Mouse (Mus musculus) right cerebral cortex, postnatal 10 days (tissue): ENCODE data around the gene Nfix.
A peak's percentile ranks its signal among the peaks of the same experiment; 100 is the strongest.

Experiments used
- DNase-seq, 2 experiments: peaks; one replicate each; pipeline ENCODE4 v3.0.0; 2021; ENCODE audit warnings: low spot score in 2 of 2

Gene Nfix

DNA sequence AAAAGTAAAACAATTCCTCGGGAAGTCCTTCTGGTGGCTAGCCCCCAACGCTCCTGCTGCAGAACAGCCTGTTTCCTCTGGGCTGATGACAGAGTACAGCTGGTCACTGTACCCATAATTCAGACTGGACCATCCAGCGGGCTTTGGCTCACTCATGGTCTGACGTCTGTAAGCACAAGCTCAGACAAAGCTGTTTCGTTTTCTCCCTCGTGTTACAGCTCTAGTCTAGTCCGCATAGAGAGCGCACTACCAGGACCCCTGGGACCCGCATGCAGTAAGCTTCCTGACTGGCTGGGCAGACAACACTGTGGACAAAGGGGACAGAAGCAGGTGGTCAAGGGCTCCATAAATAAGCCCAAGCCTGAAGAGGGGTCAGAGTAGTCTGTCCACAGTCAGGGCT lies 33.7 kb downstream of the Nfix start:
- DNase-seq: no peak

DNA sequence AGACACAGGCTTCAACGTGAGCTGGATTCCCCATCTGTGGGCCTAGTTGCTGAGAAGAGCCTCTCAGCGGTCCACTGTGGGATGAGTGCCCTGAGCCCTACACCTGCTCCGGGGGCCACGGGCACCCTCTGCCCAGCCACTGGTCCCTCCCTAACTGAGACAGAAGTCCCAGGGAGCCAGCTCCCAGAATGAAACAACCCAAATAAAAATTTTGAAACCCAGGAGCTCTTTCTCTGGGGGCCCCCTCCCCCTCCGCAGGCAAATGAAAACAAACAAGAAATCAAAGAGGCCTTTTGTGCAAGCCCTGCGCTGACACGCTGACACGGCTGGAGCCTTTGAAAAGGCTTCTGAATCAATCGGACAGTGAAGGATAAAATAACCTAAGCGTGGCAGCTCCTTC lies 34.5 kb downstream of the Nfix start:
- no peak for DNase-seq

DNA sequence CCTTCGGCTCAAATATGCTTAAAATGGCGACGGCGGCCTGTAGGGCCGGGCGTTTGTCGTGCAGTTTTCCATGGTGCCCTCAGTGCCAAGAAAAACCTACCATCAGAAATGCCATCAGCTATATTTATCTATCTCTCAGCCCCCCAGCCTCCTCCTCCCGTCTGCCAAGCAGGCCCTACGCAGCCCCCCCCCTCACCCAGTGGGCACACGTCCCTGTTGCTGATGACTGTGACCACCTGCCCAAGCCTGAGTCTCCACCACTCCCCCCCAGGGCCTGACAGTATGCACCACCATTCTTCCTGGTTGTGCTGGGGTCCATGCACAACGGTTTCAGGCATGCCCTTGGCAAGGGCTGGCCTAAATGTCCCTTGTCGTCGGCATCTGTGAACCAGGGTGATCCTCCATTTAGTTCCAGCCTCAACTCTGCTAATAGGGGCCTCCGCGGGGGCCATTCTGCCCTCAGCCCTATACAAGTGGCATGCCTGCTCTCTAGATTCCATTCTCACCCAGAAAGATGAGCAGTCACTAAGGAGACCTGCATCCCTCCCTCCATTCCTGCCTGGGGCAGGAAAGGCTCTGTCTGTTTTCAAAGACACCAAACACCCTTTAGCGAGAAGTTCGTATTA lies 35.2 kb downstream of the Nfix start:
- DNase-seq: peak; percentile 73 to 74

DNA sequence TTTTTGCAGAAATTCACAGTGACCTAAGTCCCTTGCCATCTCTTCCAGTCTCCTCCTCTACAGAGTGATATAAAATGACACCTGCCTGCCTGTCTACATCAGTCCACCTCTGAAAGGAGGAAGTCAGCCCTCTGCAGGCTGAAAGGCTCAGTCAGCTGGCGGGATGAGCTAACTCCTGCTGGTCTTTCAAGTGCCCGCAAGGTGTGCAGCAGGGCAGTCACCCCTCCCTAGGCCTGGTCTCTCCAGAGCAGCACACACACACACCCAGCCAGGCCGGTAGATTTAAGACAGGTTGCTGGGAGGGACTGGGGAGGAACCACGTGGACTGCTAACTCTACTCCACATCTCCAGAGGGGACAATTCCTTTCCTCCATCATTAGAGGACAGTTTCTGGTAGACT lies 36.0 kb downstream of the Nfix start:
- no peak for DNase-seq

DNA sequence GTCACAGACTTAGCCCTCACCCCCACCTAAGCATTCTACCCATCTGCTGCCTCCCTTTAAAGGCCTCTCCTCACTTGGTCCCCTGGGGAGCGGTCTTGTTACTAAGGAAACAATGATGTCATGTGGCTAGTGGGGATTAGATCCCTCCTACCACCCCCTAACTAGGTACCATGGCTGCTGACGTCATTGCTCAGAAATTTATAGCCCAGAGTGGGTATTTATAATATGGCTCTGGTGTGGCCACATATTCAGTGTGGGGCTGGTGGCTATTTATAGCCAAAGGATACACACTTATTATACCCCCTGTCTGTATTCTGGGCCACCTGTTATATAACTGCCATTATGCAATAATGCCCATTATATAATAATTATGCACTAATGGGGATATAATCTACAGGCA lies 39.2 kb downstream of the Nfix start:
- DNase-seq: peak in 1 of 2 experiments; percentile 77

DNA sequence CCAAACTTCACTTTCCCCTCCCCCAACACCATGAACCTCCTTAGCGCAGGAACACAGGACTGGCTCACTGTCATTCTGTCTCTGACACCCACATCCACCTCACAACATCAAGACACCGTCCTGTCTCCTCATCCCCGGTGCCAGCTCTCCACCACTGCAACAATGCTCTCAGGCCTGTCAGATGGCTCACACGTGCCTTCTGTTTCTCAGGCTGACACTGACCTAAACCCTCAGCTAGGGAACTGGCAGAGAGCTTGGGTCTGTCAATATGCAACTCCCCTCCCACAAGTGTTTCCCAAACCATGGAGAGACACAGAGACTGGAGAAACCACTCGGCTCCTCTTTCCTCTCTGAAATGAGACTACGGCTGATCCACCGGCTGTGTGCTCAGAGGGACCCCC lies 39.7 kb downstream of the Nfix start:
- no peak for DNase-seq

DNA sequence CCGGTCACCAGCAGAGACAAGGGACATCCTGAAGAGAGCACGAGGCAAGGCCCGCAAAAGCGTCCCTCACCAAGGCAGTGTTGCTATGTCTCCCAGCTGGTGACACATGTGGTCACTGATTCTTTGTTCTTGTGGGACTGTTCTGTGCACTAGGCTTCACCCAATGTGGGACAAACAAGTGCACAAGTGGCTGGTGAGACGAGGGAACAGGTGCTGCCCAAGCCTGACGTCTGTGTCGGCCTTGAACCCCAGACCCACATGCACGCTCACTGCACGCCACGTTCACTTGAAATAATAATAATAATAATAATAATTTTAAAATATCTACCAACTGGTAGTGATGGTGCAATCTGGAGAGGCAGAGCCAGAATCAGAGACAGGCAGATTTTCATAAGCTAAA lies 40.4 kb downstream of the Nfix start:
- DNase-seq: no peak

DNA sequence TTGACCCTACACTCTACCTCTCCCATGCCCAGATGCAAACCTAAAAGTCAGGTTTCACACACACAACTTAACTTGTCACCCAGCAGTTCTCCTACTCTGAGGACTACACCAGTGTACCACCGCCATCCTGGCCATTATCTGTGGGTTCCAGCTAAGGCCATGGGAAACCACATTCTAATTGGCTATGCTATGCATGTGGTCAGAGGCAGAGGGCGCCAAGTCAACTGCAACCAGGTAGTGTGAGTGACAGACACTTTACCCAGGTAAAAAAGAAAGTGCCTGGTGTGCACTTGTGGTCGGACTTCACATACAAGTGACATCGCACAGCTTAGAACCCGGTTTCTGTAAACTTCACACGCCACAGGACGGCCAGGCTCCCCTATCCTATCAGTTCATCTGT lies 41.0 kb downstream of the Nfix start:
- no peak for DNase-seq

DNA sequence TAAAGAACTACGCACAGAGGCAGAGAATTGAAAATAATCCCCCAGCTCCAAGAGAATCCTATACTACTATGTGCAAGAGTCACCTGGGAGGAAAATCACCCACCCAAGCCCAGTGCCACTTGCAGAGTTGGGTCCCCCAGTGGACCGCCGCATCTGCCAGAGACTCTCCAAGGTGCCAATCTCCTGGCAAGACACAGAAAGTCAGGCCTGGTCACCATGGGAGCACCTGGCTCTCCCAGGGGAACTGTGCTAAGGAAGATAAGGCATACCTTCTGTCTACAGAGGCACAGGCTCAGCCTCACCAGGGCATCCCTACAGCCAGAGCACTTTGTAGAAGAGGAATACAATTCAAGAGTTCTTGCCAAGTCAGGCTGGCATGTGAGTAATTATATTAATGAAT lies 41.8 kb downstream of the Nfix start:
- no peak for DNase-seq

DNA sequence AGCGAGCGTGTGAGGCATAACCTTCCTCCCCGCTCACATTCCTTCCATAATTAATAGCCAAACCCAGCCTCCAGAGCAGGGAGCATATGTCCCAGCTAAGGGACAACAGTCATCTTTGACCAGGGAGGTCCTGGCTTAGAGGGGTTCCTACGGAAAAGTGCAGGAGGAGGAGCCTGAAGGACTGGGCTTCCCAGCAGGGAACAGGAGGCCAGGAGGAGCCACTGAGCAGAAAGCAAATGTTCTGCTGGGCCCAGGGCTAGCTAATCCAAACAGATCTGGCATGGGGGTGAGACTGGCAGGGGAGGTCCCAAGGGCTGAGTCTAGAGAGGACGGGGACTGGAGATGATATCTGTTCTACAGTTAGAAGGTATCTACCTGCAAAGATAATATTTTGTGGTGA lies 42.6 kb downstream of the Nfix start:
- DNase-seq: no peak

DNA sequence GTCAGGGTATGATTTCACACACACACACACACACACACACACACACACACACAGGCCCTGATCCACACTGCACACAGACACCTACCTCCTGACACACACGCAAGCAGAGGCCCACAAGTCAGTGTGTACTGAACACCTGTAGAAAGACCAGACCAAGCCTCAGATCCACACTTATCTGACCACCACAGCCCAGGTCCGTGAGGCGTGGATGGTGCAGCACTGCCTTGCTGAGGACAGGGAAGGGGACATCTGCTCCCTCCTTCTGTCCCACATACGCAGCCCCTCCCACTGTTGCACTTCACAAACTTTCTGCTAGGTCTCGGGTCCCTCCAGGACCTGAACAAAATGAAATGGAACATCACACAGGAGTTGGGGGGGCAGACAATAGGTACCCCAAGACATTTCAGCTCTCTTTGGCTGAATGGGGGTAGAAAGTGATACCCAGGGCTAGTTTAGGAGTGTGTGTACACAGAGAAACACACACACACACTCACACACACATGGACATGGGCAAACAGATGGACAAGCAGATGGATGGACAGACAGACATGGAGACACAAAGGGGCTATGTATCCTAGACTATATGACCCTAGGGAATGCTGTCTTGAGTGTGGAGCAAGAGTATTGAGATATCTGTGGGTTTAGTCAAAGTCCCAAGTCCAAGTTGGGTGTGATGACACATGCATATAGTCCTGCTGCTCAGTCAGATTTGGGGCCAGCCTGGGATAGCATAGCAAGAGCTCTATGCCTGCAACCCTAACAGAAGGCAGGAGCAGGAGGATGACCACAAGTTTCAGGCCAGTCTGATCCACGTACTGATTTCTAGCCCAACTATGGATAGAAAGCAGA lies 47.2 kb downstream of the Nfix start:
- DNase-seq: no peak

DNA sequence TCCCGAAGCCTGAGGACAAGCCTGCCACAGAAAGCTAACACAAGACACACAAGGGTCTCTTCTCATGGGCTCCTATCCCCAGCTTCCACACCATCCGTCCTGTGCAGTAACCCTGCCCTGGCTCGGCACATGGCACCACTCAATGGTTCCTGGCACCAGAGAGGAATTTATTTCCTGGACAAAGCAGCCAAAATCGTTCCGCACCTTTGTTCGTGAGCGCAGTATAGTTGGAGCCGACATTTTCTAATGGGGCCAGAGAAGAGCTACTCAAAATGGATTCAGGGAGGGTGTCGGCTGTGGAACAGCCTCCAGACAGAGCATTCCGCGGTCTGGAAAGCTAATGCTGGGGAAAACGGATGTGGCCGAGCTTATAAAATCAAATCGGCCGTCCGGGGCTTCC lies 50.6 kb downstream of the Nfix start:
- no peak for DNase-seq

DNA sequence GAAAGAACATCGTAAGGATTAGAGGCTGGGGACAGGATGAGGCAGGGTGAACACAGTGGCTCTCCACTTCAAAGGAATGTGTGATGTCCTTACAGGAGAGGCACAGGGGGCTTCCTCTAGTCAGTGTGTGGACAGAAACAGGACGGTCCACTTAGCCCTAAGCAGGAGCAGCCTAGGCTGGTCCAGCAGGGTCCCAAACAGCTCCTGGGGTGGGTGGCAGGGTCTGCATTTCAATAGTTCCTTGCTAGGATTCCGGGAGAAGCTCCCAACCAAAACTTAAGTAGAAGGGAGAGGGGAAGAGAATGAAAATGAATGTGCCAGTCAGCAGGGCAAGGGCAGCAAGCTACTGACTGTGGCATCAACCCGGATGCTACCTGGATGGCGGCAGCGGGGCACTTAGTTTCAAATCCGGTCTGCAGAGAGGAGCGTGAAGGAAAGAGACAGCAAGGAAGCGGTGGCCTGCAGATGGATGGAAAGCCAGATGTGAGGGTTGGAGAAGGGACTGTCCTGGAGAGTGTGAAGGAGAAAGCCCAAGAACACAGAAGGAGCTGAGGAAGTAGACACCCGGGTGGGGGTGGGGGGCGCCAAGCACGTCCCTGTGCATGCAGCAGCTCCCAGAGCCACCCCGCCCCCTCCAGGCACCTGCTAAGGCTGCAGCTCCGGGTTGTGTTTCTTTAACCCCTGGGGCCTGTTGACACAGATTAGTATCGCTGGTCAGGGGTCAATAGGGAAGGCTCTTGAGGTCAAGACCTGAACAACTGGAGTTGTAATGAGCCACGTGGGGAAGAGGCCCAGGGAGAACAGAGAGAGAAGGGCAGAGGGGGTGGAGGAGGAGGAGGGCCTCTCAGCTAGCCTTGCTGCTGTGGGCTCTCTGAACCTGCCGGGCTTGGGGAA lies 54.9 kb downstream of the Nfix start:
- DNase-seq: no peak

DNA sequence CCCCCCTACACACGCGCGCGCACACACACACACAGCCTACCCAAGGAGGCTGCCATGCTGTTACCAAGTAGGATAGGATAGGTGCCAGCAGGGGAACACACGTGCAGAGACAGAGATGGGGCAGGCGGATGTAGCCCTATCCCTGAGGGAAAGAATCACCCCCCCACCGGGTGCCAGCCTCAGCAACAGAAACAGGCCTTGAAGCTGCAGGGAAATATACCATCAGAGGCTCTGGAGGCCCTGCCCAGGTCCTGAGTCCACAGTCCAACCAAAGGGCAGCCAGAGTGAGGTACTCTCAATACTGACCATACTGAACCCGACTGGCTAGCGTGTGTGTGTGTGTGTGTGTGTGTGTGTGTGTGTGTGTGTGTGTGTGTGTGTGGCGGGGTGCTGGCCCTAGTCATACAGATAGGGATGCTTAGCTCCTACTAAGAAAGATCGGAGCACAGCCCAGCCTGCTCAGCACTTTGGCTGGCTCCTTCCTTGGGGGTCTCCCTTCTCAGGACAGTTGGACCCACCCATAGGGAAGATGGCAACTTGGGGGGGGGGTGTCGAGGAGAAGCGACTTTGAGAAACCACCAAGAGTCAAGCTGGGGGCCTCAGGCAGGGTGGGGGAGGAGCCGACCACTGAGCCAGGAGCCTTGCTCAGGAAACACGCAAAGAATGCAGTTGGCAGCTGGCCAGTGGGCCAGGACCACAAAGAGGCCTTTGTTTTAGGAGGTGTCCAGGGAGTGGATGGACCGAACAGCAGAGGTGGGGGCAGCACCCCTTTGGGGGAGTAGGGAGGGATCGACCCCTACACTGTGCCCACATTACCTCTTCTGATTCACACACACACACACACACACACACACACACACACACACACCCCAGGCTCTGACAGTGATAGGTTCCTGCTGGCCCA lies 56.4 kb downstream of the Nfix start:
- DNase-seq: peak; percentile 82

DNA sequence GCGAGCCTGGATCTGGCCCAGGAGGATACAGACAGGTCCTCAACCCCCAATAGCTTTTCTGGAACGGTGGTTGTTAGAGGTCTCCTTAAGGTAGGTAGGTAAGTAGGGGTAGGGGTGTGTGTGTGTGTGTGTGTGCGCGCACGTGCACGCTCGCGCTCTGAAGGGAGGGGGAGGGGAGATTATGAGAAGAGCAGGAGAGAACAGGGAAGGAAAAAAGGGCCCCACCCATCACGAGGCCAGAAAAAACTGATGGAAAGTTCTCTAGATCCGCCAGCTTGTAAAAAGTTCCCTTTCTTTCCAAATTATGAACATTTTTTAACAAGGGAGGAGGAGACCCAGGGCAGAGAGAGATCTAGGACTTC lies 57.1 kb downstream of the Nfix start:
- DNase-seq: no peak

DNA sequence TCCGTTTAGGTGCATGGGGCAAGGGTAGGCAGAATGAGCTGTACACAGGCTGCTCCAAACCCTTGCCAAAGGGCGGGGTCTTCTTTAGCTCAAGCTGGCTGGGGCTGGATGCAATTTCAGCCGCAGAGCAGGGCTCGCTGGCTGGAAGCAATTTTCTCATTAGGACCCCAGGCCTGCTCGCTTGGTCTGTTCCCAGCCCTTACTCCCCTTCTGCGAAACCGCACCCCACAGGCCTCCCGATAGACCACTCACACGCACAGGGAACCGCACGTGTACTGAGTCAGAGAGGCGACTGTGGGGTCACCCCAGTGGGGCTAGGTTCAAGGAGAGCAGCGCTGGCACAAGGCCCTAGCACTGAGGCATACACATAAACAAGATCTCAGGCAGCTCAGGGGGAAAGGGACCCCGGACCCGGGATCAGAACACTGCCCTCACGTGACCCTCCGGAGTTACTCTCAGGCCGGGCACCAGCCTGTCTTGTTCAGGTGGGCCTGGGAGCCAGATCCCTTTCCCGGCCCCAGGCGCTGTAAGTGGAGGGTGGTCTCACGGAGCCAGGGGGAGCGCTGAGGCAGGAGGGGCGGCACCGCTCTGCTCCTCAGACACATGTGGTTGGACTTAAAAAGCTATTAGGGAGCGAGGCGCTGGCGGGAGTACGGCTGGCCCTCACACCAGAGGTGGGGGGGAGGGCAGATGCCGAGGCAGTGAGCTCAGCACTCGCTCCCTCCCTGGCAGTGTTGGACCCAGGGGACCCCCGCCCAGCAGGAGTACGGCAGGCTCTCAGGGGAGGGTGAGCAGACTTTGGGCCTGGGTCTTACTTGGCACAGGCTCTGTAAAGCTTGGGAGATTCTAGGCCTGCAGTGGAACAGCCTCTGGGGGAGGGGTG lies 57.7 kb downstream of the Nfix start:
- no peak for DNase-seq

DNA sequence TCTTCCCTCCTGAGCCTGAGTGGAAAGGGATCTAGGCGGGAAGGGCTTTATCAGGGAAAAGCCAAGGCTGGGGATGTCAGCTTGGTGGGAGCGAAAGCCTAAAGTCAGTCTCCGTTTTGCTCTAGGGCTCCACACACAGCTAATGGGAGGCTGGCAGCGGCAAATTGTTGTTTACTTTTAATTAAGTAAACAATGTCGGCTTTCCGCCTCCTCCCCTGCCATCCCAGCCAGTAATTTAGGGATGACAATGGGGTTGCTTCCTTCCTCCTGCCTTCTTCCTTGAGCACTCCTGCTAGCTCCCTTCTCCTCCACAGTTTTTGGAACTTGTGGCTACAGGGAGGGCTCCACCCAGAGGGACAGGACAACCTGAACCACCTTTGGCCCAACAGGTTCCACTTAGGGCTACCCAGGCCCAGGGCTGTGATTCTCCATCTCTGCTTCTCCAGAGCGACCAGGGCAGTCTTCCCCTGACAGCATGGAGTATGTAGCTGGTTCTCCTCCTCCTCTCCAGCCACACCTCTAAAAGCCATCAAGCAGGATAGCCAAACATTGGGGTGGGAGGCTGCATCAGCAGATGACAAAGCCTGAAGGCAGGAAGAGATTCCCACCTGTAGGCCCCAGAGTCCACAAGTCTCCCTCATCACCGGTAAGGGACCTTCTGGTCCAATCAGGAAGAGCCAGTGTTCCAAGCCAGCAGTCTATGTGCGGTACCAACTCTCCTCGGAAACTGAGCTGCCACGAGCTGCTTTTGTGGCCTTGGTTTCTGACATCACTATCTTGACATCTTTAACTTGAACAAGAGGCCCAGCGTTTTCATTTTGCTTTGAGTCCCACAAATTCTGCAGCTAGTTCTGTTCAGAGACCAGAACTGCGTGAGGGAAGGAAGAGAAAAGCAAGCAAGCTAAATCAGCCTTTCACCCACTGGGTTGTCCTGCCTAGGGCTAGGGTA lies 59.0 kb downstream of the Nfix start:
- no peak for DNase-seq

DNA sequence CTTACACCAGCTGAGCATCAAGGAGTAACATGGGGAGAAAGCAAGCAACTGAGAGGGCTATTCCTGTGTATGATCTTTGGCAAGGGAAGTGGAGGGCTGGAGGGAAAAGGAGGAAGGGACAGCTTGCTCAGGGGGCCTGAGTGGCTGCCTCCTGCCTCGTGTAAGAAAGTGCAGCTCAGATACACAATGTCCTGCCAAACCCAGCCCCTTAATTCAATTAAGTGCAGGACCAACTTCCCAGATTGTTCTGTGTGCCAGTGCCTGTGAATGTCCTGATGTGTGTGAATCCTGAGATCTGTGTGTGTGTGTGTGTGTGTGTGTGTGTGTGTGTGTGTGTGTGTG lies 60.8 kb downstream of the Nfix start:
- no peak for DNase-seq

DNA sequence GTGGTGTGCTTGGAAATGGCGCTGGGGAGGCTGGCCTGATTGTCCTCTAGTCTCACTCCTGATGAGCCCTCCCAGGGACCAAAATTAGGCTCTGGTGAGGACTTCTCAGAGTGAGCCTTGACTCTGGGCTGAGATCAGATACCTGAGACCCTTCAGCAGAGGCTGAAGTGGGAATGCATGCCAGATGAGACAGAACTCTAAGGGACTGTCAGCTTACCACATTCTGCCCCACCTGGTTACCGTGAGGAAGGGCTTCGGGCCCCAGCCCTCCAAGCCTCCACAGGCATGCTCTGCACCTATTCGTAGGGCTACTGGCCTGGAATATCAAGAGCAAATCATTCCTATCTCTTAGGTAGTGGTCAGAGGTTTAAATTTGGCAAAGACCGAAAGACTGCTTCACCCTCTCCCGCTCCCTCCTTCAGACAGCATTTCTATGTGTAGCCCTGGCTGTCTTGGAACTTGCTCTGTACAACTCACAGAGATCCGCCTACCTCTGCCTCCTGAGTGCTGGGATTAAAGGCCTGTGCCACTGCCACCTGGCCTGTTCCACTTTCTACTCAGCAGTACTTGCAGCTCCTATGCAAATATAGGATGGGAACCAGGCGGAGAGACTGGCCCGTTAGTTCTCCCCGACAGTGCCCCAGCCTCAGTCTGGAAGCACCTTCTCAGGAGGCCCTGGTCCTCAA lies 61.3 kb downstream of the Nfix start:
- no peak for DNase-seq
